Mouse (Mus musculus): ENCODE data around the gene Nsmf. TPM values are rescaled to one million over a fixed set of nuclear protein-coding genes. Genes with fewer than 3 reads are reported as not detected.

The Nsmf gene
- polyA plus RNA-seq (2012; rRNA removed): 31.2 and 35.7 TPM in 2 replicates

GRCm38 (mm10) chr2:25054221-25055067, at the start of gene Nsmf:
TSS of gene Nsmf (plus strand) at chr2:25054355.

GRCm38 (mm10) chr2:25080076-25080475, 25.9 kb downstream of the Nsmf start, which contains the start of gene Entpd8:
TSS of gene Entpd8 (plus strand) at chr2:25080304.

GRCm38 (mm10) chr2:25095109-25095850, 41.1 kb downstream of the Nsmf start, which contains the start of gene Noxa1:
TSS of gene Noxa1 (minus strand) at chr2:25095149.

Other genes with a start within 250 kb of the Nsmf start
- gene Ehmt1, start 134.7 kb upstream of the Nsmf start, polyA plus RNA-seq (2012; rRNA removed): 13.9 and 16.7 TPM in 2 replicates
- gene Arrdc1, start 119.1 kb upstream of the Nsmf start, polyA plus RNA-seq (2012; rRNA removed): 24.7 and 28.9 TPM in 2 replicates
- gene Zmynd19, start 104.6 kb upstream of the Nsmf start, polyA plus RNA-seq (2012; rRNA removed): 9.6 TPM in 2 replicates
- gene Dph7, start 92.0 kb upstream of the Nsmf start, polyA plus RNA-seq (2012; rRNA removed): 7.0 and 7.1 TPM in 2 replicates
- gene Mrpl41, start 79.3 kb upstream of the Nsmf start, polyA plus RNA-seq (2012; rRNA removed): 38.0 and 42.6 TPM in 2 replicates
- 18.9 and 24.4 TPM in 2 replicates for gene Pnpla7, start 78.3 kb upstream of the Nsmf start, polyA plus RNA-seq (2012; rRNA removed)
- gene Entpd8, start 25.9 kb downstream of the Nsmf start, polyA plus RNA-seq (2012; rRNA removed): 36.7 and 53.2 TPM in 2 replicates
- gene Noxa1, start 40.8 kb downstream of the Nsmf start, polyA plus RNA-seq (2012; rRNA removed): 0.72 and 0.76 TPM in 2 replicates
- gene Nrarp, start 126.4 kb downstream of the Nsmf start, polyA plus RNA-seq (2012; rRNA removed): 2.5 and 3.5 TPM in 2 replicates
- gene Tor4a, start 142.5 kb downstream of the Nsmf start, polyA plus RNA-seq (2012; rRNA removed): 6.2 and 6.6 TPM in 2 replicates
- 17.8 and 19.8 TPM in 2 replicates for gene Nelfb, start 157.1 kb downstream of the Nsmf start, polyA plus RNA-seq (2012; rRNA removed)
- not detected in 2 replicates for gene Stpg3, start 160.3 kb downstream of the Nsmf start, polyA plus RNA-seq (2012; rRNA removed)
- not detected in 2 replicates for gene Fam166a, start 164.4 kb downstream of the Nsmf start, polyA plus RNA-seq (2012; rRNA removed)
- gene Tubb4b, start 170.3 kb downstream of the Nsmf start, polyA plus RNA-seq (2012; rRNA removed): 344 and 395 TPM in 2 replicates
- 0.05 TPM in 1 of 2 replicates, not detected in the other for gene Slc34a3, start 180.0 kb downstream of the Nsmf start, polyA plus RNA-seq (2012; rRNA removed)
- 0.02 TPM in 1 of 2 replicates, not detected in the other for gene Rnf224, start 182.4 kb downstream of the Nsmf start, polyA plus RNA-seq (2012; rRNA removed)
- gene Rnf208, start 187.9 kb downstream of the Nsmf start, polyA plus RNA-seq (2012; rRNA removed): 0.78 TPM in 2 replicates
- gene Cysrt1, start 188.1 kb downstream of the Nsmf start, polyA plus RNA-seq (2012; rRNA removed): not detected in 2 replicates
- gene AL732309.1, start 192.5 kb downstream of the Nsmf start, polyA plus RNA-seq (2012; rRNA removed): 4.5 and 4.6 TPM in 2 replicates
- 12.7 and 14.9 TPM in 2 replicates for gene Tmem203, start 201.1 kb downstream of the Nsmf start, polyA plus RNA-seq (2012; rRNA removed)
- gene Tprn, start 208.3 kb downstream of the Nsmf start, polyA plus RNA-seq (2012; rRNA removed): 2.4 and 3.4 TPM in 2 replicates
- gene Ssna1, start 218.1 kb downstream of the Nsmf start, polyA plus RNA-seq (2012; rRNA removed): 48.3 and 51.8 TPM in 2 replicates
- 19.6 and 21.3 TPM in 2 replicates for gene Anapc2, start 218.1 kb downstream of the Nsmf start, polyA plus RNA-seq (2012; rRNA removed)
- not detected in 2 replicates for gene Tmem210, start 233.8 kb downstream of the Nsmf start, polyA plus RNA-seq (2012; rRNA removed)
- 0.05 TPM in 1 of 2 replicates, not detected in the other for gene Lrrc26, start 235.6 kb downstream of the Nsmf start, polyA plus RNA-seq (2012; rRNA removed)

Measured in liver, embryonic 18 days (tissue).